Mouse (Mus musculus): ENCODE data around the gene Vps37c.
A peak's percentile ranks its signal among the peaks of the same experiment; 100 is the strongest.

Gene Vps37c

GRCm38 (mm10) chr19:10688537-10689352 is at the start of gene Vps37c:
Vps37c (plus strand) TSS chr19:10688735.
- DNase-seq (ENCODE audit: extremely low spot score, low read depth, low spot score): peak; percentile 71

DNA sequence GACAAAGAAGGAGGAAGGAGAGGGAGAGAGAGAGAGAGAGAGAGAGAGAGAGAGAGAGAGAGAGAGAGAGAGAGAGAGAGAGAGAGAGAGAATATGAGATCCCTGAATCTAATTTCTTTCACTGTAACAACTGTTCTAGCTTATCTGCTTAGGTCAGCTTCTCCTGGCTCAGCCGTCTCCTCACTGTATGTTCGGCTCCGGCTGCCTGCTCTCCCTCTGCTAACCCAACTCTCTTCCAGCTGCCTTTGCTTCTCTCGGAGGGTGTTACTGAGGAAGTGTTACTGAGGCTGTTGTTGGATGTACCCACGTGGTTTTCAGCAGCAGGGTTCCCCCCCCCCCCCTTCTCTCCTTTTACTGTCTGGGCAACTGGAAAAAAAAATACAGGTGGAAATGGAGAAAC is 48.5 kb upstream of the Vps37c start:
- DNase-seq (ENCODE audit: extremely low spot score, low read depth, low spot score): no peak

- DNase-seq (ENCODE audit: extremely low spot score, low read depth, low spot score): no peak
These were observed 47.8 kb upstream of the Vps37c start for GRCm38 (mm10) chr19:10640589-10641378.

DNA sequence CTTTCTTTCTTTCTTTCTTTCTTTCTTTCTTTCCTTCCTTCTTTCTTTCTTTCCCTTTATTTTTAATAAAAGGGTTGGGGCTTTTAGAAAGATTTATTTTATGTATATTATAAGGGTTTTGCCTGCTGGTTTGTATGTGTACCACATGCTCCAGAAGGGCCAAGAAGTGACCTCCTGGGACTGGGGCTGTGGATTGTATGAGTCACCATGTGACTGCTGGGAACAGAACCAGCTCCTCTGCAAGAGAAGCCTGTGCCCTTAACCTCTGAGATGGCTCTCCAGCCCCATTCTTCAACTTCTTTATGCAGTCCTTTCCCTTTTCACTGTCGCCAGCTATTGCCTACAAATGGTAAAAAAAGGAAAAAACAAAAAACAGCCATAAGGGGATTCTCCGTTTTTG is 42.9 kb upstream of the Vps37c start:
- DNase-seq (ENCODE audit: extremely low spot score, low read depth, low spot score): no peak

DNA sequence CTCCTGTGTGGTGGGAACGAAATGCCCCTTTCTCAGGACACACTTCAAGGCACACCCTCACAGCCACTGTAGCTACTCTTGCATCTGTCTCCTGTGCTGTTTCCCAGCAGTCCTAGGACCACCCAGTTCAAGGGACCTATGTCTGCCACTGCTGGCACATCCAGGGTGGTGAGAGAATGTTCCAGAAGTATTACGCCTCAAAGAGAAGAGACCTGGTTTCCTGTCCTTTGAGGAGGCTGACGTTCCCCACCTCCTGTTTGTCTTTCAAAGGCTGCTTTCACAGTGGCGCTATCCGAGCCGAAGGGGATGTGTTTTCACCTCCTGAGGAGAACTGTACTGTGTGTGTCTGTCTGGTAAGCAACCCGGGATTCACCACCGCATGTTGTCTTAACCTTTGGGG is 40.4 kb upstream of the Vps37c start:
- DNase-seq (ENCODE audit: extremely low spot score, low read depth, low spot score): no peak

- DNase-seq (ENCODE audit: extremely low spot score, low read depth, low spot score): no peak
These were observed 32.5 kb upstream of the Vps37c start for GRCm38 (mm10) chr19:10656058-10656457.

DNA sequence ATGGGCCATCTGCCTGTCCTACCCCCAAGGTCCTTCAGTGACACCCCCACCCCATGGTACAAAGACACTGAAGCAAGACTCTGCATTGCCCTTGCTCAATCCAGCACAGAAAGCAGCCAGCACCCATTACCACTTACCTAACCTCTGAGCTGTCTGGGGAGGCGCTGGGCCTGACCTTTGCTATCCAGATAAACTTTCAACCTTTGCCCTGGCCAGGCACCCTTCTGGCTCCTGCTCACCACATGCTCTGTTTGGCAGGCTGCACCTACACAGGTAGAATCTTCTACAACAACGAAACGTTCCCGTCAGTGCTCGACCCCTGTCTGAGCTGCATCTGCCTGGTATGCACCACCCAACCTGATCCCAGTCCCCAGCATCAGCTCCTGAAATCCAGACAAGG is 30.8 kb upstream of the Vps37c start:
- DNase-seq (ENCODE audit: extremely low spot score, low read depth, low spot score): no peak

DNA sequence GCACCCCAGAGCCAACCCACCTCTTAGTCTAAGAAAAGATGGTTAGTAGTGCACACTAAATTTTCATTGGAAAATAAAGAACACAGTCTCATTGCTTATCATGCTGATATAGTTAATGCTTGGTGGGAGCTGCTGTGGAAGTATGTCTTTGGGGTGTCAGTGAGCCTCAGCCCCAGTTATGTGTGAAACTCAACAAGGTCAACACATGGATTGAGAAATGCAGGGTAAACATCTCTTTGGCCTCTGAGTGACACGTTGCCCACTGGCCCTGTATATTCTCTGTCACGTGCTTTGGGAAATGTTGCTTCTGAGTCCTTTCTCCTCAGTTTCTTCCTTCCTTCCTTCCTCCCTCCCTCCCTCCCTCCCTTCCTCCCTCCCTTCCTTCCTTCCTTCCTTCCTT is 30.1 kb upstream of the Vps37c start:
- no peak for DNase-seq (ENCODE audit: extremely low spot score, low read depth, low spot score)

GRCm38 (mm10) chr19:10661373-10661772 is 27.2 kb upstream of the Vps37c start:
- DNase-seq (ENCODE audit: extremely low spot score, low read depth, low spot score): no peak

- DNase-seq (ENCODE audit: extremely low spot score, low read depth, low spot score): no peak
These were observed 26.6 kb upstream of the Vps37c start for GRCm38 (mm10) chr19:10661919-10662318.

DNA sequence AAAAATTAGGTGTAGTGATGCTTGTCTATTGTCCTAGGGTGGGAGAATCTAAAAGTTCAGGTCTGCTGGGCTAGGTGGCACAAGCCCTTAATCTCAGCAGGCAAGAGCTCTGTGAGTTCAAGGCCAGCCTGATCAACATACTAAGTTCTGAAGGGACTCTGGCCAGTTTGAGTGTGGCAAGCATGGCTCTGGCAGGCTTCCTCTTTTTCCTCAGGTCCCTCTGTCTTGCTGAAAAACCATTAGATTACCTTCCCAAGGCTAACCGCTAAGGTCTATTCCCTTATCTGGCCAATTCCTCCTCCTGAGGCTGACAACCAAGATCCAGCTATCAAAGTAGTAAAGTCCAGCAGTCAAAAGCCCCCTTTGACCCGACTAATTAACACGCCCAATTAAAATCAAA is 25.9 kb upstream of the Vps37c start:
- DNase-seq (ENCODE audit: extremely low spot score, low read depth, low spot score): no peak

GRCm38 (mm10) chr19:10665093-10665492 is 23.4 kb upstream of the Vps37c start:
- no peak for DNase-seq (ENCODE audit: extremely low spot score, low read depth, low spot score)

DNA sequence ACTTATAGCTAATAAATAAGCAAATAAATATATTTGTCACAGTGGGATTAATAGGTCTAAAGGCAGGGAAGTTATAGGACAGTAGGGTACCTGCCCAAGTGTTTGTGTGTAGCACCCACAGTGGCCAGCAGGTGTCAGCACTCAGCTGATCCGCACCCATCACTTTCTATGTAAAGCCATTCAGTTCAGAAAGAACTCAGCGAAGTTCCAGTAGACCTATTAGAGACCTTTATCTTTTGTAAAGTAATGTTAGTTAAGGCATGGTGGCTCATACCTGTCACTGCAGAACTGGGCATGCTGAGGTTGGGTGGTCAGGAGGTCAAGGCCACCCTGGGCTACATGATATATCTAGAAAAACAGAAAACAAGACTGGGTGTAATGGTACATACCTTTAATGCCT is 23.0 kb upstream of the Vps37c start:
- peak; percentile 35 for DNase-seq (ENCODE audit: extremely low spot score, low read depth, low spot score)

- DNase-seq (ENCODE audit: extremely low spot score, low read depth, low spot score): no peak
These were observed 17.2 kb upstream of the Vps37c start for GRCm38 (mm10) chr19:10671319-10671718.

DNA sequence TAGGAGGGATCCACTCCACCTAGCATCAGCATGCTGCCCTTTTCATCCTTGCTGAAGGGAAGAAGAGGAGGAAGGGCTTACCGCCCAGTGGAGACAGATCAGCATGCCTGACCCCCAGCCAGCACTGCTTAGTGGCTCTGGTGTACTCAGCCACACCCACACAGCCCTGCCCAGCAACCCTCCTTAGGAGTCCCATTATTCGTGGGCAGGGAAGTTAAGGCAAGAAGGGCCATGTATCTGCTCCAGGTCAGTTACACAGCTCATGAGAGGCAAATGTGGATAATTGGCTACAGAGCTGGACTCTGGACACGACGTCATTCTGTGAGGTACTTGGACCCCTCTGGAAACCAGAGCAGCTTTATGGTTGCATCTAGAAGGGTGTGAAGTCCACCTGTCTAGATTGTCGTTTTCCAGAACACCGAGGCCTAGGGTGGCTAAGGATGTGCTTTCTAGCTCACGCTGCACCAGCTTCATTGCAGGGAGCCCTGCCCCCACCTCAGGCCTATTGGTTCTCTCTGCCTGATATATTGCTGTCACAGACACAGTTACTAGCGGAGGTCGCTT is 16.6 kb upstream of the Vps37c start:
- no peak for DNase-seq (ENCODE audit: extremely low spot score, low read depth, low spot score)

- DNase-seq (ENCODE audit: extremely low spot score, low read depth, low spot score): no peak
These were observed 15.3 kb upstream of the Vps37c start for GRCm38 (mm10) chr19:10673275-10673674.

DNA sequence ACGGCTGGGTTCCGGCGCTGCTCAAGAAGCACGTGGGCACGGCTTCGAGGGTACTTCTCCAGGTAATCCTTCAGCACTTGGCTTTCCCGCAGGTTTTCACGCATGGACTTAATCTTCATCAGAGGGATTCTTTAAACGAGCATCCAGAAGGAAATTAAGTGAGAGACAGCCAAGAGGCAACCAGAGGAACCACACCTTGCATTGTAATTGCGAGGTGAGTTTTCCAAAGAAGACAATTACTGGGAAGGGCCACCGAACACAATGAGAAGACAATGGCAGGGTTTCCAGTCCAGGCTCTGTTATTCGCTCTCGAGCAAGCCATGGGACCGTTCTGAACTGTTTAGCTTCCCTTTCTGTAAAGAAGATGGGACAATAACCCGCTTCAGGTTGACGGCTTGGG is 11.9 kb upstream of the Vps37c start:
- no peak for DNase-seq (ENCODE audit: extremely low spot score, low read depth, low spot score)

DNA sequence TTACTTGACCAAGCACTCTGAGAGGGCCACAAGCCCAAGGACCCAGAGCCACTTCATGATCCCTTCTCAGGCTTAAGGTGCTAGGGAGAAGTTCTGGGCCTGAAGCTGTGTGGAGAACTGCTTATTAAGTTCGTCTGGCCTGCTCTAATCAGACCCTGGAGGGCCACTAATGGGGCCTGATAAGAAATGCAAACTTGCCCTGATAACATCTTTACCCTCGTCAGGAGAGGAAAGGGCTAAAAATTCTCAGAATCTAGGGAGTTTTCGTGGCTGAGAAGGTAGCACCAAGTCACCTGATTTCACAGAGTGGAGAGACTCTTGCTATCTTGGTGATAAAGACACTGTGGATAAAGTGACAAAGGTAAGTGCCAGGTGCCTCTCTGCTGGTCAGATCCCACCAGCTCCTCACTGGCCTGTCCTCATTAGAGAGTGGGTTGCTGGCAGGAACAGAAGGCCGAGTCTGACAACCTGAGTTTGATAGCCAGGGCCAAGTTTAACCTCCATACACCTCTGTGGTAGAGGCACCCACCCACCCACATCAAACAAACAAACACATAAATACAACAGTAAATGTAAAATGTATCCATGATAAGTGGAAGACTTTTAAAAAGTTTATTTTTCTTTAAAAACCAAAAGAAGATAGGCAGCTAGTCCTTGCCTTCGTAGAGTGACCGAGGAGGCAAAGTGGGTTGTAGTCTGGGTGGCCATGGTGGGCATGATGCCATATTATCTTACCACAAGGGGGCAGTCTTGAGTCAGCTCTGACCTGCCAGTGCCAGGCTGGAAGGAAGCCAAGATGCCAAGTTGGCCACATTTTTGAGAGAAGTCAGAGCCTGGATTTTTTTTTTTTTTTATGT is 10.4 kb upstream of the Vps37c start, which contains the start of gene Pga5:
Pga5 (minus strand) TSS at position 157 of the 857 bp plus-strand sequence.
- DNase-seq (ENCODE audit: extremely low spot score, low read depth, low spot score): peak; percentile 47

GRCm38 (mm10) chr19:10678772-10679067 is 9.8 kb upstream of the Vps37c start:
- DNase-seq (ENCODE audit: extremely low spot score, low read depth, low spot score): no peak

- no peak for DNase-seq (ENCODE audit: extremely low spot score, low read depth, low spot score)
These were observed 7.0 kb upstream of the Vps37c start for GRCm38 (mm10) chr19:10681571-10681970.

- no peak for DNase-seq (ENCODE audit: extremely low spot score, low read depth, low spot score)
These were observed 3.5 kb upstream of the Vps37c start for GRCm38 (mm10) chr19:10685081-10685480.
